In the genomic region with DNA sequence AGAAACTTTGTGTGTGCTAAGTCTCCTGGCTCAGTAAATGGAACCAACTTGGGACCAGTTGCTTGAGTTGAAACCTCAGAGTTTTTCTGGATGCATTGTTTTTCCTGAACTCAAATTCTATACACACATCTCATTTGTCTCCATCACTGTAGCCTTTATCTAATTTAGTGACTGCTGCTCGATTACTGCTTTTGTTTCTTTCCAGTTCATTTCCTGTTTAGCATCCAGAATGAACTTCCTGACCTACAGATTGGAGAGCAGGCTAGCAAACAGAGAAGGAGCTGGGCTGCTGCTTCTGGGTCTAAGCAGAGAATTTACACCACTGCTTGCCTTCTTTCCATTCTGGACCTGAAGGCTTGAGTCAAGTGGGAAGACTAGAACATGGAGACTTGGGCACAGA, we compare ENCODE assay signal across 17 mouse cellular contexts.
"Had no signal": no experiment of that assay in that cellular context is flagged by ENCODE, and none has a peak within 500 bp of the region (broad histone marks: within the 10 kb centered on the region; RNA-seq: fewer than 3 reads in every experiment).

No protein-coding gene starts in this region.

- H3K9me3 ChIP-seq: neural tube, embryonic 12.5 days; neural tube, embryonic 13.5 days; neural tube, embryonic 15.5 days; stomach, embryonic 15.5 days had no signal

- H3K4me2 ChIP-seq: neural tube, embryonic 12.5 days; neural tube, embryonic 13.5 days; neural tube, embryonic 15.5 days; stomach, embryonic 15.5 days had no signal

- H3K9ac ChIP-seq: neural tube, embryonic 12.5 days; neural tube, embryonic 13.5 days; neural tube, embryonic 15.5 days; stomach, embryonic 15.5 days had no signal

- H3K4me3 ChIP-seq: neural tube, embryonic 12.5 days; neural tube, embryonic 13.5 days; neural tube, embryonic 15.5 days; stomach, embryonic 15.5 days had no signal

- DNase-seq: retina, postnatal 1 day; right cerebral cortex, adult 18-20 months; right cerebral cortex, postnatal 14 days; right cerebral cortex, postnatal 25 days; right cerebral cortex, postnatal 4 days; spleen, adult 18-20 months; thymus, adult 18-20 months; thymus, adult 2 months; thymus, postnatal 14 days; thymus, postnatal 25 days; thymus, postnatal 36 days; thymus, postnatal 4 days had no signal

- H3K27me3 ChIP-seq: neural tube, embryonic 12.5 days; neural tube, embryonic 13.5 days; neural tube, embryonic 15.5 days; stomach, embryonic 15.5 days had no signal

- H3K36me3 ChIP-seq: neural tube, embryonic 12.5 days; neural tube, embryonic 13.5 days; neural tube, embryonic 15.5 days; stomach, embryonic 15.5 days had no signal

- H3K4me1 ChIP-seq: neural tube, embryonic 12.5 days; neural tube, embryonic 13.5 days; neural tube, embryonic 15.5 days; stomach, embryonic 15.5 days had no signal

- H3K27ac ChIP-seq: neural tube, embryonic 12.5 days; neural tube, embryonic 13.5 days; neural tube, embryonic 15.5 days; stomach, embryonic 15.5 days; stomach, postnatal 0 days had no signal
